Mouse (Mus musculus): Measurements from ENCODE around the gene Hdac10. TPM values are rescaled to one million over a fixed set of nuclear protein-coding genes. Genes with fewer than 3 reads are reported as not detected.

The Hdac10 gene
- 11.4 and 11.9 TPM in 2 replicates for polyA plus RNA-seq (2015; fragmentation: Nextera tagmentation; extraction: Ambion mirVana)

GRCm38 (mm10) chr15:89128382-89129350, at the start of gene Hdac10:
Hdac10 (minus strand) TSS chr15:89128700.

GRCm38 (mm10) chr15:89149271-89150040, 21.0 kb upstream of the Hdac10 start, which contains the start of gene Mapk11:
Mapk11 (minus strand) TSS chr15:89149628.

GRCm38 (mm10) chr15:89140659-89141252, 12.3 kb upstream of the Hdac10 start, which contains the start of gene Mapk12:
Mapk12 (minus strand) TSS chr15:89140703.

GRCm38 (mm10) chr15:89122649-89123366, 5.7 kb downstream of the Hdac10 start, which contains the start of gene Tubgcp6:
Tubgcp6 (minus strand) TSS chr15:89123112.

GRCm38 (mm10) chr15:89088607-89089247, 39.8 kb downstream of the Hdac10 start, which contains the start of gene Selenoo:
Selenoo (plus strand) TSS chr15:89089084.

GRCm38 (mm10) chr15:89074613-89075477, 53.7 kb downstream of the Hdac10 start, which contains the start of gene Trabd:
Trabd (plus strand) TSS chr15:89075124.

Other genes starting within 250 kb of the Hdac10 start
- gene Ttll8, start 174.3 kb downstream of the Hdac10 start, polyA plus RNA-seq (2015; fragmentation: Nextera tagmentation; extraction: Ambion mirVana): not detected in 2 replicates
- gene Mlc1, start 149.7 kb downstream of the Hdac10 start, polyA plus RNA-seq (2015; fragmentation: Nextera tagmentation; extraction: Ambion mirVana): not detected in 2 replicates
- gene Mov10l1, start 145.8 kb downstream of the Hdac10 start, polyA plus RNA-seq (2015; fragmentation: Nextera tagmentation; extraction: Ambion mirVana): not detected in 2 replicates
- not detected in 2 replicates for gene Panx2, start 69.0 kb downstream of the Hdac10 start, polyA plus RNA-seq (2015; fragmentation: Nextera tagmentation; extraction: Ambion mirVana)
- 16.9 and 20.7 TPM in 2 replicates for gene Trabd, start 53.6 kb downstream of the Hdac10 start, polyA plus RNA-seq (2015; fragmentation: Nextera tagmentation; extraction: Ambion mirVana)
- gene Selenoo, start 39.6 kb downstream of the Hdac10 start, polyA plus RNA-seq (2015; fragmentation: Nextera tagmentation; extraction: Ambion mirVana): 8.0 and 9.3 TPM in 2 replicates
- 7.9 and 8.7 TPM in 2 replicates for gene Tubgcp6, start 5.6 kb downstream of the Hdac10 start, polyA plus RNA-seq (2015; fragmentation: Nextera tagmentation; extraction: Ambion mirVana)
- gene Mapk12, start 12.0 kb upstream of the Hdac10 start, polyA plus RNA-seq (2015; fragmentation: Nextera tagmentation; extraction: Ambion mirVana): 1.8 and 2.3 TPM in 2 replicates
- 0.87 and 1.3 TPM in 2 replicates for gene Mapk11, start 20.9 kb upstream of the Hdac10 start, polyA plus RNA-seq (2015; fragmentation: Nextera tagmentation; extraction: Ambion mirVana)
- 25.8 and 35.7 TPM in 2 replicates for gene Plxnb2, start 52.1 kb upstream of the Hdac10 start, polyA plus RNA-seq (2015; fragmentation: Nextera tagmentation; extraction: Ambion mirVana)
- gene Dennd6b, start 67.8 kb upstream of the Hdac10 start, polyA plus RNA-seq (2015; fragmentation: Nextera tagmentation; extraction: Ambion mirVana): 3.8 and 4.0 TPM in 2 replicates
- gene Ppp6r2, start 82.9 kb upstream of the Hdac10 start, polyA plus RNA-seq (2015; fragmentation: Nextera tagmentation; extraction: Ambion mirVana): 46.2 and 46.5 TPM in 2 replicates
- gene Sbf1, start 186.6 kb upstream of the Hdac10 start, polyA plus RNA-seq (2015; fragmentation: Nextera tagmentation; extraction: Ambion mirVana): 36.5 and 38.4 TPM in 2 replicates
- 0.16 TPM in 1 of 2 replicates, not detected in the other for gene Adm2, start 194.0 kb upstream of the Hdac10 start, polyA plus RNA-seq (2015; fragmentation: Nextera tagmentation; extraction: Ambion mirVana)
- not detected in 2 replicates for gene Miox, start 205.7 kb upstream of the Hdac10 start, polyA plus RNA-seq (2015; fragmentation: Nextera tagmentation; extraction: Ambion mirVana)
- 28.5 and 29.5 TPM in 2 replicates for gene Lmf2, start 227.0 kb upstream of the Hdac10 start, polyA plus RNA-seq (2015; fragmentation: Nextera tagmentation; extraction: Ambion mirVana)
- 134 and 143 TPM in 2 replicates for gene Ncaph2, start 227.0 kb upstream of the Hdac10 start, polyA plus RNA-seq (2015; fragmentation: Nextera tagmentation; extraction: Ambion mirVana)
- 4.5 and 4.6 TPM in 2 replicates for gene Sco2, start 245.1 kb upstream of the Hdac10 start, polyA plus RNA-seq (2015; fragmentation: Nextera tagmentation; extraction: Ambion mirVana)
- gene Tymp, start 248.3 kb upstream of the Hdac10 start, polyA plus RNA-seq (2015; fragmentation: Nextera tagmentation; extraction: Ambion mirVana): 0.82 and 1.4 TPM in 2 replicates

All from spleen, postnatal 0 days (tissue).